Mouse (Mus musculus): Measurements from ENCODE around the gene Prr15. TPM values are rescaled to one million over a fixed set of nuclear protein-coding genes. Genes with fewer than 3 reads are reported as not detected.

The Prr15 gene
- polyA plus RNA-seq, 1 experiment, result 0.79 TPM

- Histone ChIP-seq H3K36me3 (ENCODE audit: control insufficient read depth, insufficient read depth, low read length, poor library complexity, severe bottlenecking) (no peaks in the 10 kb centered on the region), H3K9ac (ENCODE audit: low read depth, poor library complexity, severe bottlenecking) (no peak overlapping the region), H3K4me1 (ENCODE audit: control insufficient read depth, insufficient read depth, low read length) (peaks cover 2% of the 10 kb centered on the region), H3K27me3 (ENCODE audit: control insufficient read depth, insufficient read depth, low read length, poor library complexity, severe bottlenecking) (no peaks in the 10 kb centered on the region), H3K27ac (ENCODE audit: insufficient read depth, low read length) (no peak overlapping the region), H3K4me3 (ENCODE audit: low read depth, low read length) (no peak overlapping the region), H3K9me3 (replicated peaks; ENCODE audit: control insufficient read depth, insufficient read depth, low read length, poor library complexity, severe bottlenecking) (no peaks in the 10 kb centered on the region)
- TF ChIP-seq POLR2A (IDR thresholded peaks at IDR 0.05; ENCODE audit: insufficient read depth, low read length), result no peak
- TF ChIP-seq EP300 (IDR thresholded peaks at IDR 0.05; ENCODE audit: insufficient read depth, low read depth, low read length), result no peak
- no peak for TF ChIP-seq CTCF (IDR thresholded peaks at IDR 0.05; ENCODE audit: low read depth, low read length)
Measured at GRCm38 (mm10) chr6:54283299-54283698, 42.3 kb upstream of the Prr15 start.

DNA sequence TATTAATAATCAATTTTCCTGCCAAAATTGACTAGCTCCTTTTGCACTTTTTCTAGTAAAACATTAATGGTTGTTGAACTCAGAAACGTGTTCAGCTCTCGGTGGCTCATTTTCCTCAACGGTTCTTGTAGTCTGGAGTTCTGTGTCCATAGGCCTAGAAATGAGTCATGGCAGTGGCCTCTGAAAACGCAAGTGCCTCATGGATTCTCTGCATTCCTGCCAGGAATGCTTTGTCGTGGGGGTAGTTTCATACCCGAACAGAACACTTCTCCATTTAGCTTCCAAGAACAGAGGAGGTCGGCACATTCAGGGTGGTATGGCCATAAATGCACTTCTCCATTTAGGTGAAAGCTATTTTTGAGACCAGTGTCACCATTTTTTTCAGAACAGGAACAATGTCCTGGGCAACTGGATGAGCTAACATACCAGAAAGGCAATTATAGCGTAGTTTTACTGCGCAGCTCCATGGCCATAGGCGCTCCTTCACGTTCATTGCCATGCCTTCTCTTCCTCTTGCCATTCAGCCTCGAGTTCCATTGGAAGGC, 41.4 kb upstream of the Prr15 start:
- peaks cover 2% of the 10 kb centered on the region for H3K4me1 ChIP-seq (ENCODE audit: control insufficient read depth, insufficient read depth, low read length)
- H3K27me3 ChIP-seq (ENCODE audit: control insufficient read depth, insufficient read depth, low read length, poor library complexity, severe bottlenecking), result no peaks in the 10 kb centered on the region
- no peaks in the 10 kb centered on the region for H3K9me3 ChIP-seq (replicated peaks; ENCODE audit: control insufficient read depth, insufficient read depth, low read length, poor library complexity, severe bottlenecking)
- H3K9ac ChIP-seq (ENCODE audit: low read depth, poor library complexity, severe bottlenecking), result no peak overlapping the region
- H3K4me3 ChIP-seq (ENCODE audit: low read depth, low read length), result no peak overlapping the region
- H3K27ac ChIP-seq (ENCODE audit: insufficient read depth, low read length), result no peak overlapping the region
- no peak for TF ChIP-seq POLR2A (IDR thresholded peaks at IDR 0.05; ENCODE audit: insufficient read depth, low read length)
- TF ChIP-seq EP300 (IDR thresholded peaks at IDR 0.05; ENCODE audit: insufficient read depth, low read depth, low read length), result no peak
- no peak for TF ChIP-seq CTCF (IDR thresholded peaks at IDR 0.05; ENCODE audit: low read depth, low read length)
- no peaks in the 10 kb centered on the region for H3K36me3 ChIP-seq (ENCODE audit: control insufficient read depth, insufficient read depth, low read length, poor library complexity, severe bottlenecking)

DNA sequence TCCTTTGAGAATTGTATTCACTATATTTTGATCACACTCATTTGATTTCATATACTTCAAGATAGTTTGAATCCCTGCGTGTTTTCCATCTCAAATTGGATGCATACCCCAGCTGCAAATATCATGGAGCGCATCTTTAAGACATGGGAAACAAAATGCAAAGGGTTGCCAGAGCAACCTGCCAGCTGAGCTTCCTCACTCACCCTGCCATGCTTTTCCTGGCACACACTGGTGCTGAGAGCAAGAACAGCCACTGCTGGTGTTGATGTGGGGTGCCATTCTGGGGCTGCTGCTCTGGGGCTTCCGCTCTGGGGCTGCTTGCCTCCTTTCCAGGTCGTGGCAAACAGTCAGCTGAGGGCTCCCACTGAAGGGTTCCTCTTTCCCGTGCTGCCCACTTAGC, 38.8 kb upstream of the Prr15 start:
- Histone ChIP-seq H3K4me3 (ENCODE audit: low read depth, low read length) (no peak overlapping the region), H3K4me1 (ENCODE audit: control insufficient read depth, insufficient read depth, low read length) (peaks cover 2% of the 10 kb centered on the region), H3K27ac (ENCODE audit: insufficient read depth, low read length) (no peak overlapping the region), H3K27me3 (ENCODE audit: control insufficient read depth, insufficient read depth, low read length, poor library complexity, severe bottlenecking) (no peaks in the 10 kb centered on the region), H3K36me3 (ENCODE audit: control insufficient read depth, insufficient read depth, low read length, poor library complexity, severe bottlenecking) (no peaks in the 10 kb centered on the region), H3K9me3 (replicated peaks; ENCODE audit: control insufficient read depth, insufficient read depth, low read length, poor library complexity, severe bottlenecking) (no peaks in the 10 kb centered on the region), H3K9ac (ENCODE audit: low read depth, poor library complexity, severe bottlenecking) (no peak overlapping the region)
- TF ChIP-seq CTCF (IDR thresholded peaks at IDR 0.05; ENCODE audit: low read depth, low read length), result no peak
- no peak for TF ChIP-seq EP300 (IDR thresholded peaks at IDR 0.05; ENCODE audit: insufficient read depth, low read depth, low read length)

GRCm38 (mm10) chr6:54289774-54290500, 35.7 kb upstream of the Prr15 start:
- no peaks in the 10 kb centered on the region for H3K4me1 ChIP-seq (ENCODE audit: control insufficient read depth, insufficient read depth, low read length)
- no peak overlapping the region for H3K9ac ChIP-seq (ENCODE audit: low read depth, poor library complexity, severe bottlenecking)
- no peak overlapping the region for H3K27ac ChIP-seq (ENCODE audit: insufficient read depth, low read length)
- H3K27me3 ChIP-seq (ENCODE audit: control insufficient read depth, insufficient read depth, low read length, poor library complexity, severe bottlenecking), result no peaks in the 10 kb centered on the region
- no peak for TF ChIP-seq CTCF (IDR thresholded peaks at IDR 0.05; ENCODE audit: low read depth, low read length)
- no peak for TF ChIP-seq POLR2A (IDR thresholded peaks at IDR 0.05; ENCODE audit: insufficient read depth, low read length)
- no peak for TF ChIP-seq EP300 (IDR thresholded peaks at IDR 0.05; ENCODE audit: insufficient read depth, low read depth, low read length)
- H3K9me3 ChIP-seq (replicated peaks; ENCODE audit: control insufficient read depth, insufficient read depth, low read length, poor library complexity, severe bottlenecking), result no peaks in the 10 kb centered on the region
- H3K4me3 ChIP-seq (ENCODE audit: low read depth, low read length), result no peak overlapping the region
- no peaks in the 10 kb centered on the region for H3K36me3 ChIP-seq (ENCODE audit: control insufficient read depth, insufficient read depth, low read length, poor library complexity, severe bottlenecking)

DNA sequence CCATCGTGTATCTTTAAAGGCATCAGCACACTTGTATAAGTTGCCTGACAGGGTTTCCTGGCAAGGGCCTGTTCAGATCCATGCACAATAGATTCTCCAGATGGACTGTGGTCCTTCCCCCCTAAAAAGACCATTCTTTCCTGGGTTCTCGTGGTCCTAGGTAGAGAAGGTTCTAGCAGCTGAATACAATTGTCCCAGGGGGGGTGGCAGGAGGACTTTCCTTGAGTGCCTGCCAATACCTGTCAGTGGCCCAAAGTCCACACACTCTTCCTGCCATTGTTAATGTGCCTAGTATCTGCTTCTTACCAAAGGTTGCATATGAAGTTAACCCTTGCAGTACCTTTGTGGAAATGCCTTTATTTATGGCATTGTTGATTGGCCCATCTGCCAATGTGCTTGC, 28.4 kb upstream of the Prr15 start:
- Histone ChIP-seq H3K27me3 (ENCODE audit: control insufficient read depth, insufficient read depth, low read length, poor library complexity, severe bottlenecking) (no peaks in the 10 kb centered on the region), H3K4me3 (ENCODE audit: low read depth, low read length) (no peak overlapping the region), H3K4me1 (ENCODE audit: control insufficient read depth, insufficient read depth, low read length) (no peaks in the 10 kb centered on the region), H3K27ac (ENCODE audit: insufficient read depth, low read length) (no peak overlapping the region), H3K9ac (ENCODE audit: low read depth, poor library complexity, severe bottlenecking) (no peak overlapping the region), H3K9me3 (replicated peaks; ENCODE audit: control insufficient read depth, insufficient read depth, low read length, poor library complexity, severe bottlenecking) (no peaks in the 10 kb centered on the region), H3K36me3 (ENCODE audit: control insufficient read depth, insufficient read depth, low read length, poor library complexity, severe bottlenecking) (no peaks in the 10 kb centered on the region)
- TF ChIP-seq CTCF (IDR thresholded peaks at IDR 0.05; ENCODE audit: low read depth, low read length) (no peak), POLR2A (IDR thresholded peaks at IDR 0.05; ENCODE audit: insufficient read depth, low read length) (no peak), EP300 (IDR thresholded peaks at IDR 0.05; ENCODE audit: insufficient read depth, low read depth, low read length) (no peak)

- no peaks in the 10 kb centered on the region for H3K9me3 ChIP-seq (replicated peaks; ENCODE audit: control insufficient read depth, insufficient read depth, low read length, poor library complexity, severe bottlenecking)
Measured at GRCm38 (mm10) chr6:54299417-54299816, 26.2 kb upstream of the Prr15 start.

More at GRCm38 (mm10) chr6:54299417-54299816, 26.2 kb upstream of the Prr15 start:
- no peak overlapping the region for H3K9ac ChIP-seq (ENCODE audit: low read depth, poor library complexity, severe bottlenecking)
- H3K27me3 ChIP-seq (ENCODE audit: control insufficient read depth, insufficient read depth, low read length, poor library complexity, severe bottlenecking), result no peaks in the 10 kb centered on the region
- H3K4me3 ChIP-seq (ENCODE audit: low read depth, low read length), result no peak overlapping the region
- no peak overlapping the region for H3K27ac ChIP-seq (ENCODE audit: insufficient read depth, low read length)
- no peaks in the 10 kb centered on the region for H3K36me3 ChIP-seq (ENCODE audit: control insufficient read depth, insufficient read depth, low read length, poor library complexity, severe bottlenecking)
- TF ChIP-seq EP300 (IDR thresholded peaks at IDR 0.05; ENCODE audit: insufficient read depth, low read depth, low read length) (no peak), CTCF (IDR thresholded peaks at IDR 0.05; ENCODE audit: low read depth, low read length) (no peak), POLR2A (IDR thresholded peaks at IDR 0.05; ENCODE audit: insufficient read depth, low read length) (no peak)
- no peaks in the 10 kb centered on the region for H3K4me1 ChIP-seq (ENCODE audit: control insufficient read depth, insufficient read depth, low read length)
